Mouse (Mus musculus) embryonic facial prominence, embryonic 13.5 days (tissue): ENCODE data around the gene Ankrd11. TPM values are rescaled to one million over a fixed set of nuclear protein-coding genes. Genes with fewer than 3 reads are reported as not detected.

Experiments used
- ATAC-seq: fragments of 200-750 bp; cut with Nextera tagmentation; 2 replicates; pipeline ENCODE4 v1.8.0; 2017; ENCODE audit warnings: low read depth; ENCODE audit not compliant: insufficient number of reproducible peaks, insufficient read depth, low FRiP score, low TSS enrichment
- H3K27ac ChIP-seq: fragments of 300-500 bp; sonication (generic); 2 replicates; pipeline ENCODE4 v1.5.1; 2015; ENCODE audit warnings: moderate library complexity, mild to moderate bottlenecking, inconsistent platforms
- H3K27me3 ChIP-seq: fragments of 300-500 bp; sonication (generic); 2 replicates; pipeline ENCODE4 v1.6.1; 2015; ENCODE audit warnings: mild to moderate bottlenecking, inconsistent platforms
- H3K36me3 ChIP-seq: fragments of 300-500 bp; sonication (generic); 2 replicates; pipeline ENCODE4 v1.6.1; 2015; ENCODE audit warnings: mild to moderate bottlenecking, inconsistent platforms
- H3K4me1 ChIP-seq: fragments of 300-500 bp; sonication (generic); 2 replicates; pipeline ENCODE4 v1.6.1; 2015; ENCODE audit warnings: inconsistent platforms
- H3K4me2 ChIP-seq: fragments of 300-500 bp; sonication (generic); 2 replicates; pipeline ENCODE4 v1.6.1; 2015; ENCODE audit warnings: moderate library complexity, mild to moderate bottlenecking, inconsistent platforms
- H3K4me3 ChIP-seq: fragments of 300-500 bp; sonication (generic); 2 replicates; pipeline ENCODE4 v1.5.1; 2015; ENCODE audit warnings: mild to moderate bottlenecking, inconsistent platforms
- H3K9ac ChIP-seq: fragments of 300-500 bp; sonication (generic); 2 replicates; pipeline ENCODE4 v1.6.1; 2015; ENCODE audit warnings: mild to moderate bottlenecking, inconsistent platforms
- H3K9me3 ChIP-seq: fragments of 300-500 bp; sonication (generic); 2 replicates; pipeline ENCODE4 v1.6.1; 2016; ENCODE audit warnings: inconsistent platforms
- WGBS: fragments of 180-500 bp; shearing (Covaris S2); methylation state at CpG from one replicate; pipeline ENCODE4 v1.1.7; 2015; ENCODE audit warnings: mixed read lengths; 5-methylcytosine and 5-hydroxymethylcytosine counted together
- polyA plus RNA-seq: library from polyadenylated mRNA; unstranded; fragments of >200 nt; fragmentation: Nextera tagmentation; extraction: Ambion mirVana; gene quantifications from 2 replicates; pipeline ENCODE4 v1.2.1, GENCODE M21; 2015

Gene Ankrd11
- polyA plus RNA-seq, 1 experiment from 2014 or later = 40.9 TPM

- H3K9ac ChIP-seq = no peak overlapping the region
Observed at GRCm38 (mm10) chr8:122836199-122836598, 205.9 kb downstream of the Ankrd11 start.

GRCm38 (mm10) chr8:122834971-122835370 lies 207.1 kb downstream of the Ankrd11 start:
- no peaks in the 10 kb centered on the region for H3K27me3 ChIP-seq
- H3K9ac ChIP-seq = no peak overlapping the region
- no peaks in the 10 kb centered on the region for H3K9me3 ChIP-seq
- 0 out of 2 replicates have a peak, but pooled peaks cover 2% of the 10 kb centered on the region for H3K4me1 ChIP-seq
- WGBS = 33% methylated on average over 8 of the region's 8 CpGs
- no peaks in the 10 kb centered on the region for H3K36me3 ChIP-seq
- H3K4me3 ChIP-seq = no peak overlapping the region
- no peak overlapping the region for H3K4me2 ChIP-seq
- H3K27ac ChIP-seq = no peak overlapping the region
- ATAC-seq = no peak

More at GRCm38 (mm10) chr8:122836199-122836598, 205.9 kb downstream of the Ankrd11 start:
- 88% methylated on average over 12 of the region's 12 CpGs for WGBS
- ATAC-seq = no peak
- no peak overlapping the region for H3K4me3 ChIP-seq
- no peaks in the 10 kb centered on the region for H3K9me3 ChIP-seq
- no peak overlapping the region for H3K27ac ChIP-seq
- H3K4me1 ChIP-seq = no peaks in the 10 kb centered on the region
- no peak overlapping the region for H3K4me2 ChIP-seq
- no peaks in the 10 kb centered on the region for H3K36me3 ChIP-seq
- H3K27me3 ChIP-seq = no peaks in the 10 kb centered on the region

GRCm38 (mm10) chr8:122834416-122834815 lies 207.7 kb downstream of the Ankrd11 start:
- 84% methylated on average over 8 of the region's 8 CpGs for WGBS
- no peak for ATAC-seq
- H3K36me3 ChIP-seq = no peaks in the 10 kb centered on the region
- no peak overlapping the region for H3K4me3 ChIP-seq
- H3K4me2 ChIP-seq = no peak overlapping the region
- 0 out of 2 replicates have a peak, but pooled peaks cover 2% of the 10 kb centered on the region for H3K4me1 ChIP-seq
- H3K9ac ChIP-seq = no peak overlapping the region
- no peak overlapping the region for H3K27ac ChIP-seq
- no peaks in the 10 kb centered on the region for H3K9me3 ChIP-seq
- H3K27me3 ChIP-seq = no peaks in the 10 kb centered on the region

Other genes with a start within 250 kb of the Ankrd11 start
- gene Cdh15, start 194.3 kb downstream of the Ankrd11 start, polyA plus RNA-seq = 4.4 and 5.0 TPM in 2 replicates
- gene Spg7, start 20.7 kb upstream of the Ankrd11 start, polyA plus RNA-seq = 47.9 and 49.8 TPM in 2 replicates
- gene Rpl13, start 60.1 kb upstream of the Ankrd11 start, polyA plus RNA-seq = 1,270 and 1,597 TPM in 2 replicates
- 1.6 and 2.6 TPM in 2 replicates for gene Cpne7, start 75.1 kb upstream of the Ankrd11 start, polyA plus RNA-seq
- gene Sult5a1, start 116.0 kb upstream of the Ankrd11 start, polyA plus RNA-seq = 29.4 and 37.6 TPM in 2 replicates
- gene Dpep1, start 144.0 kb upstream of the Ankrd11 start, polyA plus RNA-seq = 2.4 and 4.1 TPM in 2 replicates
- gene Chmp1a, start 170.5 kb upstream of the Ankrd11 start, polyA plus RNA-seq = 153 and 164 TPM in 2 replicates
- gene Spata33, start 170.6 kb upstream of the Ankrd11 start, polyA plus RNA-seq = 5.8 and 5.9 TPM in 2 replicates
- 39.5 and 44.3 TPM in 2 replicates for gene Cdk10, start 182.6 kb upstream of the Ankrd11 start, polyA plus RNA-seq
- 4.6 and 5.1 TPM in 2 replicates for gene Spata2l, start 194.0 kb upstream of the Ankrd11 start, polyA plus RNA-seq
- gene Zfp276, start 211.9 kb upstream of the Ankrd11 start, polyA plus RNA-seq = 27.0 and 29.3 TPM in 2 replicates
- gene Vps9d1, start 212.1 kb upstream of the Ankrd11 start, polyA plus RNA-seq = 32.6 and 33.3 TPM in 2 replicates